Mouse (Mus musculus): ENCODE data around the gene Baz2a.

GRCm38 (mm10) chr10:128088181-128088580, 3.2 kb upstream of the Baz2a start:
- TF ChIP-seq USF1 (IDR thresholded peaks at IDR 0.05; ENCODE audit: low read depth, low read length) (no peak), CHD1 (IDR thresholded peaks at IDR 0.05; ENCODE audit: low read depth, low read length) (no peak), MAX (IDR thresholded peaks at IDR 0.05; ENCODE audit: low read length) (no peak), ELF1 (IDR thresholded peaks at IDR 0.05; ENCODE audit: low read depth, low read length) (no peak), POLR2A (IDR thresholded peaks at IDR 0.05; ENCODE audit: low read depth, low read length) (no peak), NELFE (IDR thresholded peaks at IDR 0.05; ENCODE audit: low read depth, low read length) (no peak), CHD2 (IDR thresholded peaks at IDR 0.05; ENCODE audit: low read length) (no peak), PAX5 (IDR thresholded peaks at IDR 0.05; ENCODE audit: low read length) (no peak), ZNF384 (IDR thresholded peaks at IDR 0.05; ENCODE audit: low read depth, low read length) (no peak), ETS1 (conservative IDR thresholded peaks at IDR 0.05; ENCODE audit: low read depth, low read length) (no peak), EP300 (IDR thresholded peaks at IDR 0.05; ENCODE audit: low read length) (no peak), SMC3 (IDR thresholded peaks at IDR 0.05; ENCODE audit: low read depth, low read length) (no peak)

All from CH12.LX (cell line).